Mouse (Mus musculus) v-Abl transformed pro-B cells (cell line): ENCODE results near the gene Stpg4.

Experiments used
- in situ Hi-C, 2 experiments: fragments of 400-800 bp; cut with MboI; formaldehyde crosslinking; loops; one replicate each; pipeline ENCODE4 v1.15.1; 2025; ENCODE audit not compliant: unreplicated experiment in 2 of 2

Stpg4 gene

GRCm38 (mm10) chr17:87352106-87352897, 75.2 kb downstream of the Stpg4 start:
- in situ Hi-C loops: no loop called here

- in situ Hi-C loops: no loop called here
These were observed 76.1 kb downstream of the Stpg4 start for GRCm38 (mm10) chr17:87351241-87352105.

- in situ Hi-C loops: no loop called here
These were observed 76.9 kb downstream of the Stpg4 start for GRCm38 (mm10) chr17:87350471-87351240.

- in situ Hi-C loops: no loop called here
These were observed 78.0 kb downstream of the Stpg4 start for GRCm38 (mm10) chr17:87349575-87349974.

GRCm38 (mm10) chr17:87349069-87349468, 78.5 kb downstream of the Stpg4 start:
- in situ Hi-C loops: no loop called here

GRCm38 (mm10) chr17:87348353-87348752, 79.2 kb downstream of the Stpg4 start:
- in situ Hi-C loops: no loop called here

- in situ Hi-C loops: no loop called here
These were observed 82.3 kb downstream of the Stpg4 start for GRCm38 (mm10) chr17:87345252-87345593.

GRCm38 (mm10) chr17:87344441-87345251, 82.9 kb downstream of the Stpg4 start:
- in situ Hi-C loops: no loop called here

- in situ Hi-C loops: no loop called here
These were observed 84.4 kb downstream of the Stpg4 start for GRCm38 (mm10) chr17:87343060-87343703.
